Mouse (Mus musculus) megakaryocyte, embryonic 14.5 days (primary cell): ENCODE results near the gene Srsf4.

ENCODE experiments used
- FLI1 ChIP-seq: IDR thresholded peaks from 2 replicates; pipeline ENCODE4 v1.6.1; 2012; ENCODE audit warnings: low read length, inconsistent platforms, mixed read lengths
- GATA1 ChIP-seq: IDR thresholded peaks from 3 replicates; pipeline ENCODE4 v1.6.1; 2012; ENCODE audit warnings: mixed read lengths, low read length, inconsistent platforms, borderline replicate concordance

DNA sequence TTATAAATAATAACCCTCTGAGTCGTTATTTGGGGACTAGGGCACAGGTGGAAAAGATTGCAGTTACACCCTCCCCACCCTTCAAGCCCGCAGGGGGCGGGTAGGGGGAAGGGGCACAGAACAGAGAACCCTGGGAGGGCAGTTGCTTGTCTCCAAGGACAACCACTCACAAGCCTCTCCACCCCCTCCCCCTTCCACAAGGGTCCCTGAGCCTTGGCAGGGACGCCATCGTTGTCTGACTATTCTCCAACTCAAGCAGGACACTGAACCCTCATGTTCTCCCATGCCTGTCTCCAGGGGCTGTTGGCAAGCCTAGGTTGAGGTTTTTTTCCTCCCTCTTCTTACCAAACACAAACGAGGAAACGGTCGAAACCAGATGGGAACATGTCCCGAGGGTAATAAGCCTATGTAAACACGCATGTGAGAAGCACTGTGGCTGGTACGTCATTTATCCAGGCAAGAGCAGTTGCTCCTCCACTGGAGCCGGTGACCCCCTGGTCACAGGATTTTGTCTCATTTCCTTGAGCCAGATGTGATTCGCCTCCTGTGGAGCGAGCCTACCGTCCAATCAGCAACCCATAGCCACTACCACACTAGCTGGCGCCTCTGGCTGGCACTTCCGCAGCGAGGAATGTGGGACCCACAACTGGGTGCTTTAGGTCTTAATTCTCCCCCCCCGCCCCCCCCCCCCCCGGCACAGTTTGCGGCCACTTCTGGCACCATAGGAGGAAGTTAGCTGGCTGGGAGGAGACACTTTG, 37.0 kb downstream of the Srsf4 start:
- TF ChIP-seq GATA1, result no peak
- no peak for TF ChIP-seq FLI1
